10 mouse cellular contexts compared by ENCODE assay signal in genomic region chr5:14253328-14253727, GRCm38 (mm10).
DNase-seq lines count a peak whose midpoint lies in the region; ATAC-seq and TF ChIP-seq lines count a peak whose summit lies in the region.
"Had no signal": no experiment of that assay in that cellular context is flagged by ENCODE, and none has a peak within 500 bp of the region (broad histone marks: within the 10 kb centered on the region; RNA-seq: fewer than 3 reads in every experiment).

No protein-coding gene starts in this region.

- H3K27ac ChIP-seq in forebrain, postnatal 0 days (ENCODE audit: low read depth, low read length): no peak overlapping the region
- H3K27ac ChIP-seq in forebrain, embryonic 12.5 days: no peak overlapping the region

- H3K27me3 ChIP-seq in forebrain, postnatal 0 days (ENCODE audit: insufficient read depth, low read length): no peaks in the 10 kb centered on the region
- no peaks in the 10 kb centered on the region for H3K27me3 ChIP-seq in forebrain, embryonic 12.5 days
- H3K27me3 ChIP-seq: megakaryocyte, embryonic 14.5 days had no signal

- TF ChIP-seq CTCF in forebrain, postnatal 0 days (IDR thresholded peaks at IDR 0.05; ENCODE audit: low read depth): peak; percentile 80

- no peak overlapping the region for H3K9ac ChIP-seq in forebrain, postnatal 0 days
- no peak overlapping the region for H3K9ac ChIP-seq in forebrain, embryonic 12.5 days

- no peak overlapping the region for H3K4me2 ChIP-seq in forebrain, postnatal 0 days (ENCODE audit: low read depth)
- H3K4me2 ChIP-seq in forebrain, embryonic 12.5 days: no peak overlapping the region

- 81% methylated on average over 1 of the region's 1 CpGs for WGBS in forebrain, postnatal 0 days
- WGBS in forebrain, embryonic 12.5 days: 64% methylated on average over 1 of the region's 1 CpGs

- intact Hi-C loops in left cerebral cortex, postnatal 25 days (cut with DNase I): no loop called here
- intact Hi-C loops in left cerebral cortex, postnatal 36 days (cut with DNase I): no loop called here

- H3K4me3 ChIP-seq in forebrain, postnatal 0 days (ENCODE audit: low read depth, low read length): no peak overlapping the region
- no peak overlapping the region for H3K4me3 ChIP-seq in forebrain, embryonic 12.5 days (replicated peaks)
- H3K4me3 ChIP-seq: megakaryocyte, embryonic 14.5 days had no signal

- ATAC-seq in forebrain, postnatal 0 days: no peak
- no peak for ATAC-seq in forebrain, embryonic 12.5 days (ENCODE audit: low FRiP score)
- ATAC-seq: intestine, embryonic 16.5 days had no signal

- no peaks in the 10 kb centered on the region for H3K9me3 ChIP-seq in forebrain, postnatal 0 days (ENCODE audit: low read length)
- H3K9me3 ChIP-seq in forebrain, embryonic 12.5 days: no peaks in the 10 kb centered on the region
- H3K9me3 ChIP-seq: megakaryocyte, embryonic 14.5 days had no signal

- no peaks in the 10 kb centered on the region for H3K4me1 ChIP-seq in forebrain, postnatal 0 days (ENCODE audit: insufficient read depth)
- no peaks in the 10 kb centered on the region for H3K4me1 ChIP-seq in forebrain, embryonic 12.5 days
- H3K4me1 ChIP-seq: megakaryocyte, embryonic 14.5 days had no signal

- DNase-seq in forebrain, postnatal 0 days: peak; percentile 74
- DNase-seq in left cerebral cortex, postnatal 25 days (ENCODE audit: low spot score in 2 of 2): peak; percentile 45 to 65
- DNase-seq in left cerebral cortex, postnatal 36 days (ENCODE audit: low spot score in 2 of 2): no peak
- DNase-seq in Muller cell, postnatal 12 days (ENCODE audit: inconsistent ontology term): peak; percentile 29
- peak; percentile 6 for DNase-seq in induced T-regulatory cell, adult 2 months (ENCODE audit: low read depth)
- DNase-seq in urinary bladder, postnatal 25 days (ENCODE audit: low spot score): no peak
- no peak for DNase-seq in thymus, adult 18-20 months

- H3K36me3 ChIP-seq in forebrain, postnatal 0 days (ENCODE audit: insufficient read depth): no peaks in the 10 kb centered on the region
- H3K36me3 ChIP-seq in forebrain, embryonic 12.5 days (replicated peaks): no peaks in the 10 kb centered on the region

Comparison
In these comparisons a context has a peak if more than half of its experiments do, and no peak if none do; other contexts are left out.
1. DNase-seq: peak in forebrain, postnatal 0 days (single experiment), left cerebral cortex, postnatal 25 days (2 of 2), Muller cell, postnatal 12 days (single experiment) and induced T-regulatory cell, adult 2 months (single experiment); none in left cerebral cortex, postnatal 36 days (0 of 2), urinary bladder, postnatal 25 days (single experiment) and thymus, adult 18-20 months (0 of 2).